Mouse (Mus musculus): ENCODE results near the gene C8g. TPM values are rescaled to one million over a fixed set of nuclear protein-coding genes. Genes with fewer than 3 reads are reported as not detected.

C8g gene
- 156 TPM for polyA plus RNA-seq (2014; fragmentation: Illumina TruSeq; extraction: RNeasy Lipid Tissue Mini Kit (QIAGEN cat#74804); ENCODE audit: low read depth, low replicate concordance)

GRCm38 (mm10) chr2:25501593-25502486 lies at the start of gene C8g:
Gene C8g, minus strand, starts transcription at chr2:25501719.

GRCm38 (mm10) chr2:25546811-25547491 lies 45.4 kb upstream of the C8g start, which contains the start of gene Traf2:
Gene Traf2, minus strand, starts transcription at chr2:25546940.

GRCm38 (mm10) chr2:25500576-25501405 lies 728 bp downstream of the C8g start, which contains the start of gene Fbxw5:
Gene Fbxw5, plus strand, starts transcription at chr2:25500750.

GRCm38 (mm10) chr2:25493476-25493961 lies 8.0 kb downstream of the C8g start, which contains the start of gene Lcn12:
Gene Lcn12, minus strand, starts transcription at chr2:25493911.

GRCm38 (mm10) chr2:25469969-25470368 lies 31.6 kb downstream of the C8g start, which contains the start of gene Ptgds:
Gene Ptgds, minus strand, starts transcription at chr2:25470046.

GRCm38 (mm10) chr2:25460551-25461309 lies 40.8 kb downstream of the C8g start, which contains the start of gene Paxx:
Gene Paxx, minus strand, starts transcription at chr2:25461094.

GRCm38 (mm10) chr2:25456205-25456953 lies 45.1 kb downstream of the C8g start, which contains the start of gene Clic3:
Gene Clic3, plus strand, starts transcription at chr2:25456838.

Other genes starting within 250 kb of the C8g start
- gene Tmem203, start 246.3 kb downstream of the C8g start, polyA plus RNA-seq (2014; fragmentation: Illumina TruSeq; extraction: RNeasy Lipid Tissue Mini Kit (QIAGEN cat#74804); ENCODE audit: low read depth, low replicate concordance): 0.85 TPM
- gene Tprn, start 239.1 kb downstream of the C8g start, polyA plus RNA-seq (2014; fragmentation: Illumina TruSeq; extraction: RNeasy Lipid Tissue Mini Kit (QIAGEN cat#74804); ENCODE audit: low read depth, low replicate concordance): 0.19 TPM
- gene Ssna1, start 229.3 kb downstream of the C8g start, polyA plus RNA-seq (2014; fragmentation: Illumina TruSeq; extraction: RNeasy Lipid Tissue Mini Kit (QIAGEN cat#74804); ENCODE audit: low read depth, low replicate concordance): 2.6 TPM
- 7.9 TPM for gene Anapc2, start 229.2 kb downstream of the C8g start, polyA plus RNA-seq (2014; fragmentation: Illumina TruSeq; extraction: RNeasy Lipid Tissue Mini Kit (QIAGEN cat#74804); ENCODE audit: low read depth, low replicate concordance)
- gene Tmem210, start 213.6 kb downstream of the C8g start, polyA plus RNA-seq (2014; fragmentation: Illumina TruSeq; extraction: RNeasy Lipid Tissue Mini Kit (QIAGEN cat#74804); ENCODE audit: low read depth, low replicate concordance): not detected
- gene Lrrc26, start 211.8 kb downstream of the C8g start, polyA plus RNA-seq (2014; fragmentation: Illumina TruSeq; extraction: RNeasy Lipid Tissue Mini Kit (QIAGEN cat#74804); ENCODE audit: low read depth, low replicate concordance): not detected
- gene Grin1, start 182.5 kb downstream of the C8g start, polyA plus RNA-seq (2014; fragmentation: Illumina TruSeq; extraction: RNeasy Lipid Tissue Mini Kit (QIAGEN cat#74804); ENCODE audit: low read depth, low replicate concordance): not detected
- 8.7 TPM for gene Man1b1, start 169.4 kb downstream of the C8g start, polyA plus RNA-seq (2014; fragmentation: Illumina TruSeq; extraction: RNeasy Lipid Tissue Mini Kit (QIAGEN cat#74804); ENCODE audit: low read depth, low replicate concordance)
- 4.9 TPM for gene Dpp7, start 145.4 kb downstream of the C8g start, polyA plus RNA-seq (2014; fragmentation: Illumina TruSeq; extraction: RNeasy Lipid Tissue Mini Kit (QIAGEN cat#74804); ENCODE audit: low read depth, low replicate concordance)
- 1.8 TPM for gene Uap1l1, start 136.0 kb downstream of the C8g start, polyA plus RNA-seq (2014; fragmentation: Illumina TruSeq; extraction: RNeasy Lipid Tissue Mini Kit (QIAGEN cat#74804); ENCODE audit: low read depth, low replicate concordance)
- gene Sapcd2, start 129.4 kb downstream of the C8g start, polyA plus RNA-seq (2014; fragmentation: Illumina TruSeq; extraction: RNeasy Lipid Tissue Mini Kit (QIAGEN cat#74804); ENCODE audit: low read depth, low replicate concordance): not detected
- not detected for gene Entpd2, start 105.8 kb downstream of the C8g start, polyA plus RNA-seq (2014; fragmentation: Illumina TruSeq; extraction: RNeasy Lipid Tissue Mini Kit (QIAGEN cat#74804); ENCODE audit: low read depth, low replicate concordance)
- 1.1 TPM for gene Npdc1, start 102.4 kb downstream of the C8g start, polyA plus RNA-seq (2014; fragmentation: Illumina TruSeq; extraction: RNeasy Lipid Tissue Mini Kit (QIAGEN cat#74804); ENCODE audit: low read depth, low replicate concordance)
- not detected for gene Fut7, start 78.5 kb downstream of the C8g start, polyA plus RNA-seq (2014; fragmentation: Illumina TruSeq; extraction: RNeasy Lipid Tissue Mini Kit (QIAGEN cat#74804); ENCODE audit: low read depth, low replicate concordance)
- gene Abca2, start 73.0 kb downstream of the C8g start, polyA plus RNA-seq (2014; fragmentation: Illumina TruSeq; extraction: RNeasy Lipid Tissue Mini Kit (QIAGEN cat#74804); ENCODE audit: low read depth, low replicate concordance): 2.0 TPM
- gene Clic3, start 44.9 kb downstream of the C8g start, polyA plus RNA-seq (2014; fragmentation: Illumina TruSeq; extraction: RNeasy Lipid Tissue Mini Kit (QIAGEN cat#74804); ENCODE audit: low read depth, low replicate concordance): not detected
- gene Paxx, start 40.6 kb downstream of the C8g start, polyA plus RNA-seq (2014; fragmentation: Illumina TruSeq; extraction: RNeasy Lipid Tissue Mini Kit (QIAGEN cat#74804); ENCODE audit: low read depth, low replicate concordance): 57.0 TPM
- 2.1 TPM for gene Ptgds, start 31.7 kb downstream of the C8g start, polyA plus RNA-seq (2014; fragmentation: Illumina TruSeq; extraction: RNeasy Lipid Tissue Mini Kit (QIAGEN cat#74804); ENCODE audit: low read depth, low replicate concordance)
- not detected for gene Lcn12, start 7.8 kb downstream of the C8g start, polyA plus RNA-seq (2014; fragmentation: Illumina TruSeq; extraction: RNeasy Lipid Tissue Mini Kit (QIAGEN cat#74804); ENCODE audit: low read depth, low replicate concordance)
- gene Fbxw5, start 969 bp downstream of the C8g start, polyA plus RNA-seq (2014; fragmentation: Illumina TruSeq; extraction: RNeasy Lipid Tissue Mini Kit (QIAGEN cat#74804); ENCODE audit: low read depth, low replicate concordance): 1.9 TPM
- 0.93 TPM for gene Traf2, start 45.2 kb upstream of the C8g start, polyA plus RNA-seq (2014; fragmentation: Illumina TruSeq; extraction: RNeasy Lipid Tissue Mini Kit (QIAGEN cat#74804); ENCODE audit: low read depth, low replicate concordance)
- 9.1 TPM for gene Edf1, start 56.1 kb upstream of the C8g start, polyA plus RNA-seq (2014; fragmentation: Illumina TruSeq; extraction: RNeasy Lipid Tissue Mini Kit (QIAGEN cat#74804); ENCODE audit: low read depth, low replicate concordance)
- gene Mamdc4, start 73.1 kb upstream of the C8g start, polyA plus RNA-seq (2014; fragmentation: Illumina TruSeq; extraction: RNeasy Lipid Tissue Mini Kit (QIAGEN cat#74804); ENCODE audit: low read depth, low replicate concordance): not detected
- gene Phpt1, start 73.5 kb upstream of the C8g start, polyA plus RNA-seq (2014; fragmentation: Illumina TruSeq; extraction: RNeasy Lipid Tissue Mini Kit (QIAGEN cat#74804); ENCODE audit: low read depth, low replicate concordance): 3.5 TPM
- not detected for gene Ajm1, start 80.0 kb upstream of the C8g start, polyA plus RNA-seq (2014; fragmentation: Illumina TruSeq; extraction: RNeasy Lipid Tissue Mini Kit (QIAGEN cat#74804); ENCODE audit: low read depth, low replicate concordance)
- 7.1 TPM for gene Rabl6, start 106.8 kb upstream of the C8g start, polyA plus RNA-seq (2014; fragmentation: Illumina TruSeq; extraction: RNeasy Lipid Tissue Mini Kit (QIAGEN cat#74804); ENCODE audit: low read depth, low replicate concordance)
- not detected for gene Ccdc183, start 116.0 kb upstream of the C8g start, polyA plus RNA-seq (2014; fragmentation: Illumina TruSeq; extraction: RNeasy Lipid Tissue Mini Kit (QIAGEN cat#74804); ENCODE audit: low read depth, low replicate concordance)
- 7.4 TPM for gene Tmem141, start 120.3 kb upstream of the C8g start, polyA plus RNA-seq (2014; fragmentation: Illumina TruSeq; extraction: RNeasy Lipid Tissue Mini Kit (QIAGEN cat#74804); ENCODE audit: low read depth, low replicate concordance)
- gene Fcna, start 126.3 kb upstream of the C8g start, polyA plus RNA-seq (2014; fragmentation: Illumina TruSeq; extraction: RNeasy Lipid Tissue Mini Kit (QIAGEN cat#74804); ENCODE audit: low read depth, low replicate concordance): 34.9 TPM
- not detected for gene Lcn8, start 151.4 kb upstream of the C8g start, polyA plus RNA-seq (2014; fragmentation: Illumina TruSeq; extraction: RNeasy Lipid Tissue Mini Kit (QIAGEN cat#74804); ENCODE audit: low read depth, low replicate concordance)
- not detected for gene Lcn5, start 156.2 kb upstream of the C8g start, polyA plus RNA-seq (2014; fragmentation: Illumina TruSeq; extraction: RNeasy Lipid Tissue Mini Kit (QIAGEN cat#74804); ENCODE audit: low read depth, low replicate concordance)
- gene Lcn6, start 175.1 kb upstream of the C8g start, polyA plus RNA-seq (2014; fragmentation: Illumina TruSeq; extraction: RNeasy Lipid Tissue Mini Kit (QIAGEN cat#74804); ENCODE audit: low read depth, low replicate concordance): not detected
- gene Lcn10, start 181.0 kb upstream of the C8g start, polyA plus RNA-seq (2014; fragmentation: Illumina TruSeq; extraction: RNeasy Lipid Tissue Mini Kit (QIAGEN cat#74804); ENCODE audit: low read depth, low replicate concordance): not detected
- gene Obp2a, start 198.3 kb upstream of the C8g start, polyA plus RNA-seq (2014; fragmentation: Illumina TruSeq; extraction: RNeasy Lipid Tissue Mini Kit (QIAGEN cat#74804); ENCODE audit: low read depth, low replicate concordance): not detected
- gene Bmyc, start 205.0 kb upstream of the C8g start, polyA plus RNA-seq (2014; fragmentation: Illumina TruSeq; extraction: RNeasy Lipid Tissue Mini Kit (QIAGEN cat#74804); ENCODE audit: low read depth, low replicate concordance): 0.72 TPM
- gene Obp2b, start 235.3 kb upstream of the C8g start, polyA plus RNA-seq (2014; fragmentation: Illumina TruSeq; extraction: RNeasy Lipid Tissue Mini Kit (QIAGEN cat#74804); ENCODE audit: low read depth, low replicate concordance): not detected